In genomic region chr16:38095181-38095851, GRCm38 (mm10) we compare ENCODE assay signal across 11 mouse cellular contexts. TPM values are rescaled to one million over a fixed set of nuclear protein-coding genes. Genes with fewer than 3 reads are reported as not detected.
DNase-seq lines count a peak whose midpoint lies in the region; ATAC-seq lines count a peak whose summit lies in the region.
"Had no signal": no experiment of that assay in that cellular context is flagged by ENCODE, and none has a peak within 500 bp of the region (broad histone marks: within the 10 kb centered on the region; RNA-seq: fewer than 3 reads in every experiment).

No protein-coding gene starts in this region.

- ATAC-seq in embryonic facial prominence, embryonic 12.5 days (ENCODE audit: insufficient number of reproducible peaks, insufficient read depth, low FRiP score, low TSS enrichment), result no peak
- no peak for ATAC-seq in neural tube, embryonic 11.5 days (ENCODE audit: insufficient read depth, low FRiP score, low TSS enrichment)

- no peak overlapping the region for H3K4me3 ChIP-seq in embryonic facial prominence, embryonic 12.5 days
- H3K4me3 ChIP-seq in embryonic facial prominence, embryonic 10.5 days, result no peak overlapping the region; the same call in 1 of the 2 replicates
- H3K4me3 ChIP-seq in neural tube, embryonic 11.5 days (ENCODE audit: low read depth, low read length), result no peak overlapping the region
- peak overlapping the region; percentile 14; the same call in 1 of the 2 replicates for H3K4me3 ChIP-seq in midbrain, embryonic 10.5 days

- H3K9ac ChIP-seq in embryonic facial prominence, embryonic 12.5 days, result no peak overlapping the region
- no peak overlapping the region for H3K9ac ChIP-seq in neural tube, embryonic 11.5 days (ENCODE audit: low read length)

- no peaks in the 10 kb centered on the region for H3K9me3 ChIP-seq in embryonic facial prominence, embryonic 12.5 days
- H3K9me3 ChIP-seq in embryonic facial prominence, embryonic 10.5 days, result no peaks in the 10 kb centered on the region
- no peaks in the 10 kb centered on the region for H3K9me3 ChIP-seq in neural tube, embryonic 11.5 days (ENCODE audit: control insufficient read depth, low read length)
- H3K9me3 ChIP-seq in midbrain, embryonic 10.5 days (replicated peaks), result no peaks in the 10 kb centered on the region; the same call in 1 of the 2 replicates

- peaks cover 28% of the 10 kb centered on the region for H3K4me1 ChIP-seq in embryonic facial prominence, embryonic 12.5 days
- peaks cover 33% of the 10 kb centered on the region for H3K4me1 ChIP-seq in embryonic facial prominence, embryonic 10.5 days
- peaks cover 11% of the 10 kb centered on the region for H3K4me1 ChIP-seq in neural tube, embryonic 11.5 days (ENCODE audit: control insufficient read depth, insufficient read depth, low read length)
- peaks cover 46% of the 10 kb centered on the region for H3K4me1 ChIP-seq in midbrain, embryonic 10.5 days

- peaks cover 8% of the 10 kb centered on the region; the same call in 1 of the 2 replicates for H3K36me3 ChIP-seq in embryonic facial prominence, embryonic 12.5 days
- H3K36me3 ChIP-seq in embryonic facial prominence, embryonic 10.5 days (replicated peaks), result peaks cover 43% of the 10 kb centered on the region
- H3K36me3 ChIP-seq in neural tube, embryonic 11.5 days (ENCODE audit: control insufficient read depth, insufficient read depth, low read length), result peaks cover 4% of the 10 kb centered on the region; the same call in 1 of the 2 replicates
- peaks cover 52% of the 10 kb centered on the region for H3K36me3 ChIP-seq in midbrain, embryonic 10.5 days

- H3K4me2 ChIP-seq in embryonic facial prominence, embryonic 12.5 days (replicated peaks), result 0 out of 2 replicates have a peak overlapping the region, but pooled peaks have one; percentile 3
- peak overlapping the region; percentile 15 for H3K4me2 ChIP-seq in neural tube, embryonic 11.5 days (ENCODE audit: low read depth)

- H3K27me3 ChIP-seq in embryonic facial prominence, embryonic 12.5 days, result no peaks in the 10 kb centered on the region
- no peaks in the 10 kb centered on the region for H3K27me3 ChIP-seq in embryonic facial prominence, embryonic 10.5 days (replicated peaks; ENCODE audit: low read depth, poor library complexity, severe bottlenecking)
- no peaks in the 10 kb centered on the region for H3K27me3 ChIP-seq in neural tube, embryonic 11.5 days (ENCODE audit: control insufficient read depth, insufficient read depth, low read length)
- H3K27me3 ChIP-seq in midbrain, embryonic 10.5 days (ENCODE audit: low read depth, poor library complexity, severe bottlenecking), result no peaks in the 10 kb centered on the region

- H3K27ac ChIP-seq in embryonic facial prominence, embryonic 12.5 days, result no peak overlapping the region
- no peak overlapping the region for H3K27ac ChIP-seq in embryonic facial prominence, embryonic 10.5 days (replicated peaks)
- H3K27ac ChIP-seq in neural tube, embryonic 11.5 days (ENCODE audit: low read depth, low read length), result no peak overlapping the region
- H3K27ac ChIP-seq in midbrain, embryonic 10.5 days (replicated peaks), result no peak overlapping the region

- WGBS in embryonic facial prominence, embryonic 12.5 days, result 66% methylated on average over 5 of the region's 5 CpGs
- 84% methylated on average over 5 of the region's 5 CpGs for WGBS in embryonic facial prominence, embryonic 10.5 days
- 87% methylated on average over 5 of the region's 5 CpGs for WGBS in neural tube, embryonic 11.5 days
- WGBS in midbrain, embryonic 10.5 days, result 87% methylated on average over 5 of the region's 5 CpGs

- no peak for DNase-seq in embryonic facial prominence, embryonic 10.5 days (ENCODE audit: low spot score)
- no peak for DNase-seq in neural tube, embryonic 11.5 days (ENCODE audit: low spot score)
- DNase-seq in neural tube, embryonic 10.5 days (ENCODE audit: extremely low spot score, low spot score), result no peak
- no peak for DNase-seq in midbrain, embryonic 10.5 days (ENCODE audit: low spot score)
- no peak for DNase-seq in thymus, postnatal 0 days (ENCODE audit: low spot score)
- no peak for DNase-seq in heart, adult 9 months (ENCODE audit: low spot score in 2 of 2)
- no peak for DNase-seq in right cerebral cortex, adult 18-20 months
- DNase-seq: adrenal gland, adult 2 months; heart, postnatal 4 days; kidney, postnatal 36 days had no signal

RNA-seq across cellular contexts. Expression of gene Gsk3b, which starts 6.5 kb away (rescaled TPM):
- 81.9 and 82.6 TPM in 2 replicates for polyA plus RNA-seq in embryonic facial prominence, embryonic 12.5 days (2016; fragmentation: Nextera tagmentation; extraction: Ambion mirVana)
- polyA plus RNA-seq in embryonic facial prominence, embryonic 10.5 days (2016; fragmentation: Nextera tagmentation; extraction: Ambion mirVana), result 69.3 and 69.5 TPM in 2 replicates
- 119 TPM in 2 replicates for polyA plus RNA-seq in neural tube, embryonic 11.5 days (2014; fragmentation: Nextera tagmentation; extraction: Ambion mirVana)
- 72.9 and 90.7 TPM in 2 replicates for polyA plus RNA-seq in midbrain, embryonic 10.5 days (2016; fragmentation: Nextera tagmentation; extraction: Ambion mirVana)
- 37.9 and 45.6 TPM in 2 replicates for polyA plus RNA-seq in thymus, postnatal 0 days (2015; fragmentation: Nextera tagmentation; extraction: Ambion mirVana)
